ENCODE assay signal across 8 mouse cellular contexts in the genomic region with DNA sequence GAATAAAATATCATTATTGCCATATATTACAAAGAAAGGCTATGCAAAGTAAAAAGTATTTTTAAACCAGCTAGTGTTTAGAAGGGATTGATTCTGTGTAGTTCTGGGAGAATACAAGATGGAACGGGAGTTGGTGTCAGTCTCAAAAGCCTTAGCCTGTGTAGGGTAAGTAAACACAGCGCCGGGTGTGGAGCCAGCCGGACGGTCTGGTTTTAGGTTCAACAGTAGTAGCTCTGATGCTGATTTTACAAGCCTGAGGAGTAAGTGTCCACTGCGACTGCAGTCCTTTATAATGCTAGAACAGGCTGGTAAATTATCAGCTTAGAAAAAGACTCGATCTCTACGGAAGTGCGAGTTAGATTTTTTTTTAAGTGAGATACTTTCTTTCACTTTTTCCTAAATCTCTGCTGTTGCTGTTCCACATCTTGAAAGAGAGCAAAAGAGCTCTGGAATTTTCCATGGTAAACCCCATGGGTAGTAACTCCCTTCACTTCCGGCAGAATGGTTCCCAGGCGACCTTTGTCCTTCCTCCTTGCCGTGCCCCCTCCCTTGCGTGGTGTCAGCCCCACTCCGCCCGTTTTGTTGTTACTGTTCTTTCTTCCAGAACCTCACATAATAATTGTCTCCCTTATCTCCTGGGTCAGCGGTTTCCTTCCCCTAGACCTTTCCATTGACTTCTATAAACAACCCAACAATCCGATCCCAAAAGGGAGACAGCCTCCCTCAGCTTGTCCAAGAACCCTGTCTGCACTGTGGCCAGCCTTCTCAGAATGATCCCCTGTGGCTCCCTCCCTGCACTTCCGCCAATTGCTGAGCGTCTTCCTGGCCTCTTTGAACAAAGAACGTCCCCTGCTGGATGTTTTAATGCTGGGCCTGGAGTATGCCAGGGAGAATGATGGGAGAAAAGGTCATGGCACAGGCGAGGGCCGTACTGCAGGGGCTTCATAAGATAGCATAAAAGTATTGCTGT. TPM values are rescaled to one million over a fixed set of nuclear protein-coding genes. Genes with fewer than 3 reads are reported as not detected.
A peak's percentile ranks its signal among the peaks of the same experiment; 100 is the strongest.
DNase-seq lines count a peak whose midpoint lies in the region; ATAC-seq and TF ChIP-seq lines count a peak whose summit lies in the region.

No protein-coding gene starts in this region.

- TF ChIP-seq POLR2A in cerebellum, adult 2 months (IDR thresholded peaks at IDR 0.05; ENCODE audit: borderline replicate concordance, insufficient read depth, low read length): no peak

- no peaks in the 10 kb centered on the region for H3K27me3 ChIP-seq in cerebellum, adult 2 months (ENCODE audit: control insufficient read depth, insufficient read depth, low read length)
- no peaks in the 10 kb centered on the region for H3K27me3 ChIP-seq in liver, embryonic 13.5 days

- intact Hi-C loops in heart, postnatal 14 days (cut with DNase I): loop anchor here (2.0 to 5.0 kb wide), 4 partner anchors 50 to 155 kb away; partner anchors contain the start of gene Klhl5

- no peak overlapping the region for H3K4me3 ChIP-seq in cerebellum, adult 2 months (replicated peaks; ENCODE audit: insufficient read depth, low read depth, low read length)
- H3K4me3 ChIP-seq in liver, embryonic 13.5 days (replicated peaks): no peak overlapping the region

- peak; percentile 51; the same call in 1 of the 2 replicates for ATAC-seq in liver, embryonic 13.5 days (ENCODE audit: low read depth)
- ATAC-seq in cerebellum, adult (ENCODE audit: insufficient number of reproducible peaks, low FRiP score, low TSS enrichment): no peak
- ATAC-seq in megakaryocyte progenitor cell, adult 5-6 weeks (replicated peaks; ENCODE audit: poor library complexity): no peak

- TF ChIP-seq CTCF in cerebellum, adult 2 months (IDR thresholded peaks at IDR 0.05; ENCODE audit: borderline replicate concordance, insufficient read depth, low read depth, low read length): no peak

- H3K4me2 ChIP-seq in liver, embryonic 13.5 days: no peak overlapping the region

- no peak overlapping the region for H3K9ac ChIP-seq in liver, embryonic 13.5 days

- DNase-seq in cerebellum, adult 2 months: no peak
- DNase-seq in cerebellum, postnatal 36 days: no peak
- DNase-seq in adrenal gland, postnatal 36 days: peak; percentile 59 to 75
- DNase-seq in heart, postnatal 14 days: peak; percentile 68 to 71
- no peak for DNase-seq in liver, embryonic 13.5 days
- no peak for DNase-seq in layer of hippocampus, adult 9-10 months (ENCODE audit: low spot score)

- H3K27ac ChIP-seq in cerebellum, adult 2 months (ENCODE audit: insufficient read depth, low read length): peak overlapping the region; percentile 21; the same call in 1 of the 2 replicates
- no peak overlapping the region for H3K27ac ChIP-seq in liver, embryonic 13.5 days

- H3K9me3 ChIP-seq in liver, embryonic 13.5 days (replicated peaks): no peaks in the 10 kb centered on the region

- WGBS in cerebellum, adult 2 months: 72% methylated on average over 22 of the region's 22 CpGs
- 53% methylated on average over 22 of the region's 22 CpGs for WGBS in liver, embryonic 13.5 days (ENCODE audit: insufficient replicate concordance)

- no peaks in the 10 kb centered on the region for H3K36me3 ChIP-seq in liver, embryonic 13.5 days

- H3K4me1 ChIP-seq in cerebellum, adult 2 months (ENCODE audit: control insufficient read depth, insufficient read depth, low read length): no peaks in the 10 kb centered on the region
- no peaks in the 10 kb centered on the region; the same call in 1 of the 2 replicates for H3K4me1 ChIP-seq in liver, embryonic 13.5 days (replicated peaks)

RNA-seq across cellular contexts. Expression of gene Wdr19, which starts 41.8 kb away (rescaled TPM):
- polyA plus RNA-seq in cerebellum, adult 2 months (2012; rRNA removed): 14.3 and 15.4 TPM in 2 replicates
- 1 to 10 TPM; 8.5 to 10.0 TPM for total RNA-seq in adrenal gland, postnatal 36 days (2021)
- 1 to 10 TPM; 2.7 to 4.5 TPM for total RNA-seq in heart, postnatal 14 days (2021)
- 0.61 and 1.2 TPM in 2 replicates for polyA plus RNA-seq in liver, embryonic 13.5 days (2015; fragmentation: Nextera tagmentation; extraction: Ambion mirVana)
- total RNA-seq in megakaryocyte progenitor cell, adult 5-6 weeks (2015): 1.4 and 1.8 TPM in 2 replicates
- 1.7 and 5.0 TPM in 2 replicates for total RNA-seq in megakaryocyte progenitor cell, adult 5-6 weeks (2017)

RNA-seq across cellular contexts. Expression of gene Klhl5, which starts 50.4 kb away (rescaled TPM):
- polyA plus RNA-seq in cerebellum, adult 2 months (2012; rRNA removed): 33.6 and 36.0 TPM in 2 replicates
- 10 to 100 TPM; 53.1 to 67.7 TPM for total RNA-seq in adrenal gland, postnatal 36 days (2021)
- total RNA-seq in heart, postnatal 14 days (2021): 10 to 100 TPM; 15.6 to 18.2 TPM
- polyA plus RNA-seq in liver, embryonic 13.5 days (2015; fragmentation: Nextera tagmentation; extraction: Ambion mirVana): 3.9 and 4.4 TPM in 2 replicates
- total RNA-seq in megakaryocyte progenitor cell, adult 5-6 weeks (2015): 84.6 and 87.6 TPM in 2 replicates
- 49.1 and 58.1 TPM in 2 replicates for total RNA-seq in megakaryocyte progenitor cell, adult 5-6 weeks (2017)

Comparison
In these comparisons a context has a peak if more than half of its experiments do, and no peak if none do; other contexts are left out.
1. DNase-seq: peak in adrenal gland, postnatal 36 days (2 of 2) and heart, postnatal 14 days (2 of 2); none in cerebellum, adult 2 months (0 of 2), cerebellum, postnatal 36 days (0 of 2), liver, embryonic 13.5 days (single experiment) and layer of hippocampus, adult 9-10 months (single experiment).